Mouse (Mus musculus) CH12.LX (cell line): ENCODE data around the gene Scrn2. TPM values are rescaled to one million over a fixed set of nuclear protein-coding genes. Genes with fewer than 3 reads are reported as not detected.

ENCODE experiments used
- DNase-seq: peaks from one replicate; pipeline ENCODE4 v3.0.0-alpha.2; 2013; ENCODE audit errors: extremely low read depth
- H3K27ac ChIP-seq: 2 replicates; pipeline ENCODE4 v1.5.1; 2012; ENCODE audit warnings: low read depth, mild to moderate bottlenecking, control low read depth, moderate library complexity; ENCODE audit not compliant: insufficient read depth
- H3K27me3 ChIP-seq: replicated peaks from 2 replicates; pipeline ENCODE3; 2012; ENCODE audit warnings: inconsistent platforms
- H3K36me3 ChIP-seq, 2 experiments: replicated peaks in 1 of 2; 2 replicates each; pipeline versions ENCODE3 to v1.6.1; 2012; ENCODE audit warnings: inconsistent platforms in 1 of 2, low read length in 1 of 2, mild to moderate bottlenecking in 1 of 2, mixed read lengths in 1 of 2, moderate library complexity in 1 of 2; ENCODE audit not compliant: control insufficient read depth in 1 of 2, insufficient read depth in 1 of 2
- H3K4me1 ChIP-seq, 2 experiments: 2 replicates each; pipeline ENCODE4 v1.6.1; 2012; ENCODE audit warnings: inconsistent platforms in 1 of 2, moderate library complexity in 1 of 2; ENCODE audit not compliant: insufficient read depth in 2 of 2, control insufficient read depth in 1 of 2
- H3K4me2 ChIP-seq: 2 replicates; pipeline ENCODE4 v1.6.1; 2012; ENCODE audit warnings: low read depth, mild to moderate bottlenecking, control low read depth; ENCODE audit not compliant: poor library complexity, insufficient read depth, severe bottlenecking
- H3K4me3 ChIP-seq, 3 experiments: fragments of 150-350 bp in 1 of 3; sonication (generic) in 1 of 3; replicated peaks in 1 of 3; 2 replicates each; pipeline versions ENCODE3 to v1.5.1; 2011 to 2012; ENCODE audit warnings: low read depth in 2 of 3, low read length in 2 of 3, mild to moderate bottlenecking in 2 of 3, moderate library complexity in 2 of 3, control low read depth in 1 of 3, improper control_type of control experiment in 1 of 3, inconsistent platforms in 1 of 3, mixed read lengths in 1 of 3; ENCODE audit not compliant: poor library complexity in 1 of 3
- H3K79me2 ChIP-seq: replicated peaks from 2 replicates; pipeline ENCODE4 v1.6.1; 2012; ENCODE audit warnings: mild to moderate bottlenecking, moderate library complexity; ENCODE audit not compliant: control insufficient read depth, poor library complexity, insufficient read depth, severe bottlenecking; ENCODE audit errors: extremely low read depth
- H3K9ac ChIP-seq: 2 replicates; pipeline ENCODE4 v1.6.1; 2012; ENCODE audit warnings: low read depth, mild to moderate bottlenecking, control low read depth, moderate library complexity; ENCODE audit not compliant: insufficient read depth
- H3K9me3 ChIP-seq: replicated peaks from 2 replicates; pipeline ENCODE3; 2012; ENCODE audit warnings: low read length, inconsistent platforms, mixed read lengths
- BHLHE40 ChIP-seq: IDR thresholded peaks from 2 replicates; pipeline ENCODE4 v1.6.1; 2011; ENCODE audit warnings: mild to moderate bottlenecking, low read depth, low read length, improper control_type of control experiment
- E2F4 ChIP-seq: IDR thresholded peaks from 2 replicates; pipeline ENCODE4 v1.6.1; 2011; ENCODE audit warnings: low read depth, low read length, improper control_type of control experiment; ENCODE audit not compliant: insufficient replicate concordance
- ELF1 ChIP-seq: IDR thresholded peaks from 2 replicates; pipeline ENCODE4 v1.6.1; 2014; ENCODE audit warnings: low read depth, mild to moderate bottlenecking, inconsistent platforms, low read length, improper control_type of control experiment
- ETS1 ChIP-seq: conservative IDR thresholded peaks from 2 replicates; pipeline ENCODE4 v1.6.1; 2012; ENCODE audit warnings: low read depth, mild to moderate bottlenecking, inconsistent platforms, low read length, improper control_type of control experiment, moderate library complexity
- HCFC1 ChIP-seq: IDR thresholded peaks from 2 replicates; pipeline ENCODE4 v1.6.1; 2012; ENCODE audit warnings: low read depth, mild to moderate bottlenecking, inconsistent platforms, low read length, improper control_type of control experiment
- JUN ChIP-seq: IDR thresholded peaks from 2 replicates; pipeline ENCODE4 v1.6.1; 2011; ENCODE audit warnings: low read depth, mild to moderate bottlenecking, low read length, improper control_type of control experiment, moderate library complexity; ENCODE audit not compliant: insufficient read depth
- JUND ChIP-seq: conservative IDR thresholded peaks from 2 replicates; pipeline ENCODE4 v1.6.1; 2011; ENCODE audit warnings: low read depth, low read length, improper control_type of control experiment
- KAT2A ChIP-seq: IDR thresholded peaks from 2 replicates; pipeline ENCODE4 v1.6.1; 2012; ENCODE audit warnings: low read length, improper control_type of control experiment, inconsistent platforms; ENCODE audit not compliant: insufficient replicate concordance
- MAFK ChIP-seq: IDR thresholded peaks from 2 replicates; pipeline ENCODE4 v1.6.1; 2011; ENCODE audit warnings: low read length, improper control_type of control experiment; ENCODE audit not compliant: insufficient replicate concordance
- MAZ ChIP-seq: IDR thresholded peaks from 2 replicates; pipeline ENCODE4 v1.6.1; 2012; ENCODE audit warnings: low read depth, mild to moderate bottlenecking, inconsistent platforms, low read length, improper control_type of control experiment, moderate library complexity
- MEF2A ChIP-seq: IDR thresholded peaks from 2 replicates; pipeline ENCODE4 v1.6.1; 2014; ENCODE audit warnings: low read depth, mild to moderate bottlenecking, inconsistent platforms, low read length, improper control_type of control experiment, borderline replicate concordance
- MYC ChIP-seq: IDR thresholded peaks from 2 replicates; pipeline ENCODE4 v1.6.1; 2011; ENCODE audit warnings: low read depth, mild to moderate bottlenecking, improper control_type of control experiment, low read length
- NELFE ChIP-seq: IDR thresholded peaks from 2 replicates; pipeline ENCODE4 v1.6.1; 2011; ENCODE audit warnings: low read depth, low read length, improper control_type of control experiment
- NRF1 ChIP-seq: IDR thresholded peaks from 2 replicates; pipeline ENCODE4 v1.6.1; 2014; ENCODE audit warnings: low read depth, mild to moderate bottlenecking, inconsistent platforms, low read length, improper control_type of control experiment, moderate library complexity
- RAD21 ChIP-seq: IDR thresholded peaks from 2 replicates; pipeline ENCODE4 v1.6.1; 2011; ENCODE audit warnings: low read depth, mild to moderate bottlenecking, low read length, improper control_type of control experiment, moderate library complexity
- RCOR1 ChIP-seq: conservative IDR thresholded peaks from 2 replicates; pipeline ENCODE4 v1.6.1; 2012; ENCODE audit warnings: low read depth, mild to moderate bottlenecking, inconsistent platforms, low read length, improper control_type of control experiment
- SIN3A ChIP-seq: IDR thresholded peaks from 2 replicates; pipeline ENCODE4 v1.6.1; 2012; ENCODE audit warnings: low read length, improper control_type of control experiment, inconsistent platforms
- SMC3 ChIP-seq: IDR thresholded peaks from 2 replicates; pipeline ENCODE4 v1.6.1; 2011; ENCODE audit warnings: low read depth, low read length, improper control_type of control experiment
- TCF12 ChIP-seq: IDR thresholded peaks from 2 replicates; pipeline ENCODE4 v1.6.1; 2014; ENCODE audit warnings: low read depth, mild to moderate bottlenecking, inconsistent platforms, low read length, improper control_type of control experiment
- ZMIZ1 ChIP-seq: IDR thresholded peaks from 2 replicates; pipeline ENCODE4 v1.6.1; 2012; ENCODE audit warnings: low read depth, mild to moderate bottlenecking, inconsistent platforms, low read length, improper control_type of control experiment
- ZNF384 ChIP-seq: IDR thresholded peaks from 2 replicates; pipeline ENCODE4 v1.6.1; 2012; ENCODE audit warnings: low read depth, low read length, improper control_type of control experiment, inconsistent platforms
- dilution Hi-C: fragments of 300-500 bp; cut with MboI; formaldehyde crosslinking; loops from 2 replicates; pipeline ENCODE4 v1.14.3; 2020; ENCODE audit warnings: low sequenced_read_pairs; ENCODE audit not compliant: extremely low pct_unique_long_range_greater_than_20kb, extremely low pct_ligation_motif_present
- in situ Hi-C: fragments of 300-500 bp; cut with MboI; formaldehyde crosslinking; loops from 3 replicates; pipeline ENCODE4 v1.14.3; 2019; ENCODE audit warnings: low sequenced_read_pairs, low pct_ligation_motif_present, low pct_unique_long_range_greater_than_20kb, mixed read lengths
- polyA plus RNA-seq: library from polyadenylated mRNA; unstranded; fragments of >175 nt; gene quantifications from 2 replicates; pipeline ENCODE4 v1.2.1, GENCODE M21; 2012; ENCODE audit warnings: low read depth; ENCODE audit not compliant: insufficient read length
- total RNA-seq, 2 experiments: library from RNA; depleted of rRNA; stranded (reverse); fragments of 300-350 nt in 1 of 2; fragments of >200 nt in 1 of 2; gene quantifications; 2 replicates each; pipeline ENCODE4 v1.2.3; 2012 to 2014

Scrn2 gene
- total and polyA plus RNA-seq, 3 experiments = 34.5 to 55.8 (median 35.2) TPM

DNA sequence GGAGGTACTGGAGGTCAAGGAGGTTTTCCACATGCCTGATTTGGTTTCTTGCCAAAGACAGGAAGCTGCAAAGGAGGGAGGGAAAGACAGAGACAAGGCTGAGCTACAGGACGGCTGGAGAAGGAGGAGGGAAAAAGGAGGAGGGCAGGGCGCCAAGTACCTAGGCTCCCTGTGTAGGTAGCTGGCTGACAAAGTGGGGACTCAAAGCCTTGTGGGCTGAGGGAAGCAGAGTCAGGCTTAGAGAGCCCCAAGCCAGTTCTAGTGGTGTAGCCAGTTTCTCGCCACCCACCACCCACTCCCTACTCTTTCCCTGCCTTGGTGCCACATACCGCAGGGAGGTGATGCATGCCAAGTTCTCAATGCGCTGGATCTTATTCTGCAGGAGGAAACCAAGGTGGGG lies 6.4 kb downstream of the Scrn2 start:
- Histone ChIP-seq H3K27ac (no peak overlapping the region), H3K27me3 (no peaks in the 10 kb centered on the region), H3K4me1 (peaks cover 2 to 13% of the 10 kb centered on the region in 2 experiments; a peak in 2 of 4 replicates), H3K9ac (no peak overlapping the region), H3K36me3 (peaks cover 19 to 55% of the 10 kb centered on the region in 2 experiments), H3K4me2 (no peak overlapping the region), H3K79me2 (no peaks in the 10 kb centered on the region), H3K4me3 (no peak overlapping the region), H3K9me3 (no peaks in the 10 kb centered on the region)
- TF ChIP-seq MYC (no peak), RAD21 (no peak), ZMIZ1 (no peak), MEF2A (no peak), TCF12 (no peak), BHLHE40 (no peak), ELF1 (no peak), SIN3A (no peak)
- in situ Hi-C loops (no loop called here), dilution Hi-C loops (no loop called here)
- no peak for DNase-seq

GRCm38 (mm10) chr11:97038881-97039280 lies 9.1 kb downstream of the Scrn2 start:
- in situ Hi-C loops = no loop called here

GRCm38 (mm10) chr11:97040301-97041021 lies 10.7 kb downstream of the Scrn2 start:
- Histone ChIP-seq H3K27me3 (no peaks in the 10 kb centered on the region), H3K36me3 (peaks cover 12 to 46% of the 10 kb centered on the region in 2 experiments), H3K4me2 (peak overlapping the region; percentile 99), H3K4me3 (peak overlapping the region in 1 of 3 experiments; percentile 66), H3K27ac (no peak overlapping the region), H3K9me3 (peaks cover under 1% of the 10 kb centered on the region), H3K4me1 (peaks cover 4 to 23% of the 10 kb centered on the region in 2 experiments; a peak in 3 of 4 replicates), H3K9ac (peak overlapping the region; percentile 57; the same call in 1 of the 2 replicates), H3K79me2 (peaks cover 30% of the 10 kb centered on the region)
- dilution Hi-C loops (no loop called here), in situ Hi-C loops (no loop called here)
- TF ChIP-seq KAT2A = no peak
- TF ChIP-seq HCFC1 = no peak
- TF ChIP-seq ETS1 = no peak
- TF ChIP-seq NELFE = 0 out of 2 replicates have a peak, but pooled peaks have one; percentile 15
- no peak for TF ChIP-seq ZNF384
- no peak for TF ChIP-seq RAD21
- no peak for TF ChIP-seq MAZ
- TF ChIP-seq NRF1 = no peak
- no peak for DNase-seq

More at GRCm38 (mm10) chr11:97038881-97039280, 9.1 kb downstream of the Scrn2 start:
- dilution Hi-C loops = no loop called here
- H3K9me3 ChIP-seq = no peaks in the 10 kb centered on the region
- no peak overlapping the region for H3K4me2 ChIP-seq
- no peak overlapping the region for H3K27ac ChIP-seq
- H3K9ac ChIP-seq = no peak overlapping the region
- DNase-seq = no peak
- peaks cover 1 to 45% of the 10 kb centered on the region in 2 experiments for H3K36me3 ChIP-seq
- TF ChIP-seq JUND = no peak
- no peak for TF ChIP-seq SMC3
- TF ChIP-seq RCOR1 = no peak
- TF ChIP-seq MAFK = no peak
- no peak for TF ChIP-seq HCFC1
- TF ChIP-seq ELF1 = no peak
- no peak for TF ChIP-seq JUN
- TF ChIP-seq E2F4 = no peak
- H3K27me3 ChIP-seq = no peaks in the 10 kb centered on the region
- H3K4me3 ChIP-seq = no peak overlapping the region
- H3K4me1 ChIP-seq = peaks cover 4 to 23% of the 10 kb centered on the region in 2 experiments; a peak in 3 of 4 replicates
- peaks cover 24% of the 10 kb centered on the region for H3K79me2 ChIP-seq
